Mouse (Mus musculus) C2C12 (cell line): ENCODE measurements around the gene Fbxo31. TPM values are rescaled to one million over a fixed set of nuclear protein-coding genes. Genes with fewer than 3 reads are reported as not detected.

Source experiments
- H3K27me3 ChIP-seq: one replicate; pipeline ENCODE4 v1.6.1; 2011; ENCODE audit not compliant: control insufficient read depth, insufficient read depth, insufficient read length
- H3K36me3 ChIP-seq: one replicate; pipeline ENCODE4 v1.6.1; 2011; ENCODE audit not compliant: control insufficient read depth, insufficient read depth
- H3K4me3 ChIP-seq: one replicate; pipeline ENCODE4 v1.5.1; 2011; ENCODE audit warnings: mild to moderate bottlenecking, control low read depth; ENCODE audit not compliant: poor library complexity, insufficient read depth, severe bottlenecking
- H3K79me2 ChIP-seq: one replicate; pipeline ENCODE4 v1.6.1; 2011; ENCODE audit not compliant: control insufficient read depth, insufficient read depth
- H3K79me3 ChIP-seq: one replicate; pipeline ENCODE4 v1.6.1; 2011; ENCODE audit warnings: low read depth, control low read depth
- H3ac ChIP-seq: one replicate; pipeline ENCODE3; 2011; ENCODE audit warnings: low read depth; ENCODE audit not compliant: control insufficient read depth, insufficient read length
- CEBPB ChIP-seq: IDR thresholded peaks from one replicate; pipeline ENCODE4 v1.6.1; 2011; ENCODE audit warnings: low read depth, mild to moderate bottlenecking, control low read depth, moderate library complexity
- CTCF ChIP-seq: IDR thresholded peaks from one replicate; pipeline ENCODE4 v1.5.1; 2011; ENCODE audit not compliant: control insufficient read depth, insufficient read depth, insufficient read length
- FOSL1 ChIP-seq: IDR thresholded peaks from one replicate; pipeline ENCODE4 v1.8.0; 2011; ENCODE audit warnings: mild to moderate bottlenecking, low read length; ENCODE audit not compliant: poor library complexity, insufficient read depth, severe bottlenecking
- MAX ChIP-seq: IDR thresholded peaks from one replicate; pipeline ENCODE4 v1.6.1; 2011; ENCODE audit warnings: mild to moderate bottlenecking, control low read depth
- MYOD1 ChIP-seq: IDR thresholded peaks from one replicate; pipeline ENCODE4 v1.6.1; 2011; ENCODE audit warnings: low read depth; ENCODE audit not compliant: control insufficient read depth, insufficient read length
- MYOG ChIP-seq: IDR thresholded peaks from one replicate; pipeline ENCODE4 v1.6.1; 2011; ENCODE audit not compliant: control insufficient read depth, insufficient read length; ENCODE audit errors: extremely low read depth
- USF1 ChIP-seq: IDR thresholded peaks from one replicate; pipeline ENCODE4 v1.6.1; 2011; ENCODE audit warnings: low read depth, mild to moderate bottlenecking, control low read depth, moderate library complexity
- polyA plus RNA-seq: library from polyadenylated mRNA; unstranded; fragments of >200 nt; fragmentation: generic; extraction: Trizol; gene quantifications from one replicate; pipeline ENCODE4 v1.2.1, GENCODE M21; 2012; ENCODE audit warnings: missing spikeins

Gene Fbxo31
- polyA plus RNA-seq, 1 experiment, result 9.4 TPM

GRCm38 (mm10) chr8:121511751-121512150, 66.9 kb downstream of the Fbxo31 start:
- H3K79me2 ChIP-seq, result no peaks in the 10 kb centered on the region
- H3K27me3 ChIP-seq, result peaks cover 57% of the 10 kb centered on the region
- no peaks in the 10 kb centered on the region for H3K36me3 ChIP-seq
- no peak overlapping the region for H3ac ChIP-seq
- TF ChIP-seq MYOG (no peak), MAX (no peak), CTCF (no peak), FOSL1 (no peak), MYOD1 (no peak), CEBPB (no peak), USF1 (no peak)
- H3K79me3 ChIP-seq, result no peaks in the 10 kb centered on the region
- H3K4me3 ChIP-seq, result no peak overlapping the region

Other genes with a start within 250 kb of the Fbxo31 start
- gene 1700018B08Rik, start 34.5 kb downstream of the Fbxo31 start, polyA plus RNA-seq, result not detected
- gene Map1lc3b, start 11.6 kb upstream of the Fbxo31 start, polyA plus RNA-seq, result 101 TPM
- 18.2 TPM for gene Zcchc14, start 74.1 kb upstream of the Fbxo31 start, polyA plus RNA-seq
- 0.02 TPM for gene Jph3, start 150.8 kb upstream of the Fbxo31 start, polyA plus RNA-seq